Mouse (Mus musculus) midbrain, embryonic 12.5 days (tissue): Measurements from ENCODE around the gene Cnn2. TPM values are rescaled to one million over a fixed set of nuclear protein-coding genes. Genes with fewer than 3 reads are reported as not detected.

Experiments
- ATAC-seq: fragments of 200-750 bp; cut with Nextera tagmentation; 2 replicates; pipeline ENCODE4 v1.8.0; 2017; ENCODE audit warnings: low read depth, moderate TSS enrichment, moderate library complexity; ENCODE audit not compliant: low FRiP score
- H3K27ac ChIP-seq: fragments of 300-500 bp; sonication (generic); replicated peaks from 2 replicates; pipeline ENCODE4 v1.5.1; 2016; ENCODE audit warnings: mild to moderate bottlenecking
- H3K27me3 ChIP-seq: fragments of 300-500 bp; sonication (generic); 2 replicates; pipeline ENCODE4 v1.6.1; 2016; ENCODE audit warnings: mild to moderate bottlenecking
- H3K36me3 ChIP-seq: fragments of 300-500 bp; sonication (generic); 2 replicates; pipeline ENCODE4 v1.6.1; 2016
- H3K4me1 ChIP-seq: fragments of 300-500 bp; sonication (generic); 2 replicates; pipeline ENCODE4 v1.6.1; 2016
- H3K4me2 ChIP-seq: fragments of 300-500 bp; sonication (generic); replicated peaks from 2 replicates; pipeline ENCODE4 v1.6.1; 2016; ENCODE audit warnings: mild to moderate bottlenecking, moderate library complexity
- H3K4me3 ChIP-seq: fragments of 300-500 bp; sonication (generic); 2 replicates; pipeline ENCODE4 v1.5.1; 2016; ENCODE audit warnings: mild to moderate bottlenecking
- H3K9ac ChIP-seq: fragments of 300-500 bp; sonication (generic); replicated peaks from 2 replicates; pipeline ENCODE4 v1.6.1; 2016; ENCODE audit warnings: mild to moderate bottlenecking, moderate library complexity
- H3K9me3 ChIP-seq: fragments of 300-500 bp; sonication (generic); 2 replicates; pipeline ENCODE4 v1.6.1; 2016; ENCODE audit warnings: mild to moderate bottlenecking
- WGBS: fragments of 180-500 bp; shearing (Covaris S2); methylation state at CpG from one replicate; pipeline ENCODE4 v1.1.7; 2016; 5-methylcytosine and 5-hydroxymethylcytosine counted together
- polyA plus RNA-seq: library from polyadenylated mRNA; unstranded; fragments of >200 nt; fragmentation: Nextera tagmentation; extraction: Ambion mirVana; gene quantifications from 2 replicates; pipeline ENCODE4 v1.2.1, GENCODE M21; 2016

The Cnn2 gene
- 109 and 168 TPM in 2 replicates for polyA plus RNA-seq

- H3K9ac ChIP-seq, result peak within 1 kb of the TSS; percentile 50
- peak within 1 kb of the TSS; percentile 47 for H3K4me3 ChIP-seq
- 0 out of 2 replicates have a peak within 1 kb of the TSS, but pooled peaks have one; percentile 20 for H3K27ac ChIP-seq
- H3K36me3 ChIP-seq, result no peaks in the 10 kb centered on the region
- ATAC-seq, result no peak
- peak within 1 kb of the TSS; percentile 54 for H3K4me2 ChIP-seq
- peaks cover 48% of the 10 kb centered on the region for H3K27me3 ChIP-seq
- WGBS, result 1% methylated on average over 59 of the region's 59 CpGs
- H3K4me1 ChIP-seq, result peaks cover 26% of the 10 kb centered on the region
- 0 out of 2 replicates have a peak, but pooled peaks cover 4% of the 10 kb centered on the region for H3K9me3 ChIP-seq
Measured at GRCm38 (mm10) chr10:79988506-79989271, at the start of gene Cnn2. Gene Cnn2, plus strand, starts transcription at chr10:79988584.

GRCm38 (mm10) chr10:79940749-79941148 is 47.6 kb upstream of the Cnn2 start:
- 67% methylated on average over 7 of the region's 7 CpGs for WGBS

GRCm38 (mm10) chr10:79942988-79943387 is 45.4 kb upstream of the Cnn2 start:
- Histone ChIP-seq H3K9ac (no peak overlapping the region), H3K4me2 (no peak overlapping the region), H3K27ac (no peak overlapping the region), H3K4me3 (no peak overlapping the region), H3K36me3 (peaks cover 11% of the 10 kb centered on the region; the same call in 1 of the 2 replicates), H3K9me3 (no peaks in the 10 kb centered on the region), H3K27me3 (no peaks in the 10 kb centered on the region), H3K4me1 (peaks cover 27% of the 10 kb centered on the region)
- ATAC-seq, result no peak
- WGBS, result 90% methylated on average over 1 of the region's 1 CpGs

More at GRCm38 (mm10) chr10:79940749-79941148, 47.6 kb upstream of the Cnn2 start:
- no peak for ATAC-seq
- Histone ChIP-seq H3K4me1 (peaks cover 22% of the 10 kb centered on the region), H3K9me3 (no peaks in the 10 kb centered on the region), H3K36me3 (peaks cover 19% of the 10 kb centered on the region; the same call in 1 of the 2 replicates), H3K4me2 (no peak overlapping the region), H3K4me3 (no peak overlapping the region), H3K27me3 (no peaks in the 10 kb centered on the region), H3K9ac (no peak overlapping the region), H3K27ac (no peak overlapping the region)

- no peaks in the 10 kb centered on the region for H3K9me3 ChIP-seq
- no peaks in the 10 kb centered on the region for H3K27me3 ChIP-seq
- H3K4me1 ChIP-seq, result peaks cover 27% of the 10 kb centered on the region
- H3K9ac ChIP-seq, result no peak overlapping the region
- 78% methylated on average over 9 of the region's 9 CpGs for WGBS
- H3K36me3 ChIP-seq, result peaks cover 11% of the 10 kb centered on the region; the same call in 1 of the 2 replicates
- no peak overlapping the region for H3K4me2 ChIP-seq
- H3K4me3 ChIP-seq, result no peak overlapping the region
- no peak for ATAC-seq
- H3K27ac ChIP-seq, result peak overlapping the region; percentile 27; the same call in 1 of the 2 replicates
Measured at GRCm38 (mm10) chr10:79943471-79943901, 44.9 kb upstream of the Cnn2 start.

GRCm38 (mm10) chr10:79945507-79946234 is 42.7 kb upstream of the Cnn2 start:
- Histone ChIP-seq H3K9me3 (no peaks in the 10 kb centered on the region), H3K4me1 (peaks cover 27% of the 10 kb centered on the region), H3K4me3 (no peak overlapping the region), H3K9ac (no peak overlapping the region), H3K36me3 (peaks cover 25% of the 10 kb centered on the region), H3K27me3 (no peaks in the 10 kb centered on the region), H3K4me2 (0 out of 2 replicates have a peak overlapping the region, but pooled peaks have one; percentile 4), H3K27ac (peak overlapping the region; percentile 52)
- ATAC-seq, result peak; percentile 66
- whole genome bisulfite sequencing, result 21% methylated on average over 16 of the region's 16 CpGs

- no peak for ATAC-seq
- H3K27me3 ChIP-seq, result no peaks in the 10 kb centered on the region
- peaks cover 35% of the 10 kb centered on the region for H3K36me3 ChIP-seq
- H3K27ac ChIP-seq, result 0 out of 2 replicates have a peak overlapping the region, but pooled peaks have one; percentile 52
- no peak overlapping the region for H3K9ac ChIP-seq
- H3K4me2 ChIP-seq, result no peak overlapping the region
- peaks cover 27% of the 10 kb centered on the region for H3K4me1 ChIP-seq
- H3K9me3 ChIP-seq, result no peaks in the 10 kb centered on the region
- no peak overlapping the region for H3K4me3 ChIP-seq
- 19% methylated on average over 7 of the region's 7 CpGs for WGBS
Measured at GRCm38 (mm10) chr10:79946752-79947322, 41.5 kb upstream of the Cnn2 start.

- peaks cover 32% of the 10 kb centered on the region for H3K36me3 ChIP-seq
- H3K4me2 ChIP-seq, result no peak overlapping the region
- H3K9me3 ChIP-seq, result no peaks in the 10 kb centered on the region
- ATAC-seq, result no peak
- H3K9ac ChIP-seq, result no peak overlapping the region
- no peak overlapping the region for H3K4me3 ChIP-seq
- no peaks in the 10 kb centered on the region for H3K27me3 ChIP-seq
- 74% methylated on average over 6 of the region's 6 CpGs for WGBS
- no peak overlapping the region for H3K27ac ChIP-seq
- peaks cover 27% of the 10 kb centered on the region for H3K4me1 ChIP-seq
Measured at GRCm38 (mm10) chr10:79947502-79947901, 40.9 kb upstream of the Cnn2 start.

- Histone ChIP-seq H3K27ac (no peak overlapping the region), H3K27me3 (no peaks in the 10 kb centered on the region), H3K4me3 (no peak overlapping the region), H3K9me3 (no peaks in the 10 kb centered on the region), H3K36me3 (peaks cover 44% of the 10 kb centered on the region), H3K4me2 (no peak overlapping the region), H3K4me1 (peaks cover 19% of the 10 kb centered on the region), H3K9ac (no peak overlapping the region)
- no peak for ATAC-seq
- WGBS, result 94% methylated on average over 4 of the region's 4 CpGs
Measured at GRCm38 (mm10) chr10:79949873-79950272, 38.5 kb upstream of the Cnn2 start.

- peaks cover 44% of the 10 kb centered on the region for H3K36me3 ChIP-seq
- H3K27ac ChIP-seq, result no peak overlapping the region
- no peak for ATAC-seq
- no peak overlapping the region for H3K4me2 ChIP-seq
- 82% methylated on average over 18 of the region's 18 CpGs for WGBS
- H3K9ac ChIP-seq, result no peak overlapping the region
- H3K27me3 ChIP-seq, result no peaks in the 10 kb centered on the region
- H3K4me1 ChIP-seq, result peaks cover 13% of the 10 kb centered on the region
- H3K4me3 ChIP-seq, result no peak overlapping the region
- no peaks in the 10 kb centered on the region for H3K9me3 ChIP-seq
Measured at GRCm38 (mm10) chr10:79950661-79951060, 37.7 kb upstream of the Cnn2 start.

GRCm38 (mm10) chr10:79953946-79954345 is 34.4 kb upstream of the Cnn2 start:
- no peak for ATAC-seq
- 0 out of 2 replicates have a peak, but pooled peaks cover 2% of the 10 kb centered on the region for H3K4me1 ChIP-seq
- H3K4me3 ChIP-seq, result no peak overlapping the region
- no peaks in the 10 kb centered on the region for H3K9me3 ChIP-seq
- H3K36me3 ChIP-seq, result peaks cover 39% of the 10 kb centered on the region
- 87% methylated on average over 6 of the region's 6 CpGs for WGBS
- no peak overlapping the region for H3K27ac ChIP-seq
- no peaks in the 10 kb centered on the region for H3K27me3 ChIP-seq
- no peak overlapping the region for H3K4me2 ChIP-seq
- no peak overlapping the region for H3K9ac ChIP-seq

GRCm38 (mm10) chr10:79955691-79956090 is 32.7 kb upstream of the Cnn2 start:
- Histone ChIP-seq H3K36me3 (peaks cover 23% of the 10 kb centered on the region), H3K4me1 (peaks cover 6% of the 10 kb centered on the region), H3K27ac (no peak overlapping the region), H3K4me3 (no peak overlapping the region), H3K9me3 (no peaks in the 10 kb centered on the region), H3K4me2 (no peak overlapping the region), H3K27me3 (no peaks in the 10 kb centered on the region), H3K9ac (peak overlapping the region; percentile 34; the same call in 1 of the 2 replicates)
- no peak for ATAC-seq
- 76% methylated on average over 9 of the region's 9 CpGs for WGBS
